Mouse (Mus musculus) kidney, embryonic 14.5 days (tissue): ENCODE measurements around the gene Fabp6. TPM values are rescaled to one million over a fixed set of nuclear protein-coding genes. Genes with fewer than 3 reads are reported as not detected.

Source experiments
- ATAC-seq: fragments of 200-750 bp; cut with Nextera tagmentation; 2 replicates; pipeline ENCODE4 v1.8.0; 2017; ENCODE audit warnings: moderate number of reproducible peaks, mild to moderate bottlenecking, moderate TSS enrichment, moderate library complexity; ENCODE audit not compliant: low FRiP score, low TSS enrichment
- H3K27ac ChIP-seq: fragments of 300-500 bp; sonication (generic); 2 replicates; pipeline ENCODE4 v1.5.1; 2014; ENCODE audit warnings: low read depth, mild to moderate bottlenecking, low read length, moderate library complexity, mixed read lengths
- H3K27me3 ChIP-seq: fragments of 300-500 bp; sonication (generic); 2 replicates; pipeline ENCODE4 v1.6.1; 2014; ENCODE audit warnings: mild to moderate bottlenecking, low read length; ENCODE audit not compliant: control insufficient read depth, insufficient read depth
- H3K36me3 ChIP-seq: fragments of 300-500 bp; sonication (generic); 2 replicates; pipeline ENCODE4 v1.6.1; 2014; ENCODE audit warnings: low read length, mixed read lengths; ENCODE audit not compliant: control insufficient read depth, insufficient read depth
- H3K4me1 ChIP-seq: fragments of 300-500 bp; sonication (generic); 2 replicates; pipeline ENCODE4 v1.6.1; 2014; ENCODE audit warnings: low read length, mixed read lengths; ENCODE audit not compliant: control insufficient read depth, insufficient read depth
- H3K4me2 ChIP-seq: fragments of 300-500 bp; sonication (generic); replicated peaks from 2 replicates; pipeline ENCODE4 v1.6.1; 2014; ENCODE audit warnings: low read depth, mild to moderate bottlenecking, low read length
- H3K4me3 ChIP-seq: fragments of 300-500 bp; sonication (generic); 2 replicates; pipeline ENCODE4 v1.5.1; 2014; ENCODE audit warnings: mild to moderate bottlenecking, low read length
- H3K9ac ChIP-seq: fragments of 300-500 bp; sonication (generic); 2 replicates; pipeline ENCODE4 v1.6.1; 2014; ENCODE audit warnings: low read depth, mild to moderate bottlenecking, low read length, moderate library complexity
- H3K9me3 ChIP-seq: fragments of 300-500 bp; sonication (generic); 2 replicates; pipeline ENCODE4 v1.6.1; 2016; ENCODE audit warnings: low read length; ENCODE audit not compliant: control insufficient read depth
- WGBS: fragments of 180-500 bp; shearing (Covaris S2); extraction: QIAGEN DNeasy Blood & Tissue Kit; methylation state at CpG from one replicate; pipeline ENCODE4 v1.1.7; 2014; 5-methylcytosine and 5-hydroxymethylcytosine counted together
- polyA plus RNA-seq: library from polyadenylated mRNA; unstranded; fragments of >200 nt; fragmentation: Nextera tagmentation; extraction: Ambion mirVana; gene quantifications from 2 replicates; pipeline ENCODE4 v1.2.1, GENCODE M21; 2014

Fabp6 gene
- polyA plus RNA-seq, 1 experiment from 2014 or later: not detected

DNA sequence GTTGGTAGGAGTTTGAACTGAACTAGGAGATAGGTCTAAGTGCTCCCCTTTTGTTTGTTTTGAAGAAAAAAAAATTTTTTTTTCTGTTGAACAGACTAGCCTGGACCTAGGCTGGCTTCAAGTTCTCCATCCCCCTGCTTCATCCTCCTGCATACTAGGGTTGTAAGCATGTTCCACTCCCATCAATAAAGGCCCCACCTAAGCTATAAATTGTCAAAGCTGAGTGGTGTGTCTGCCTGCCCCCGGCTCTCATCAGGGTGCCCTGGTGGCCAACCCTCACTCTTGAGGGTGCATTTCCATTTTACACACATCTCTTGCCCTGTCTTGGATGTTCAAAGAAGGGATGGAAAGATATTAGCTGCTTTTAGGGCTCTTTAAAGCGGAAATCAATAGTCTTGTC is 35.9 kb downstream of the Fabp6 start:
- 18% methylated on average over 2 of the region's 2 CpGs for WGBS
- H3K9me3 ChIP-seq: no peaks in the 10 kb centered on the region
- peak overlapping the region; percentile 65; the same call in 1 of the 2 replicates for H3K27ac ChIP-seq
- peaks cover 19% of the 10 kb centered on the region for H3K4me1 ChIP-seq
- H3K36me3 ChIP-seq: no peaks in the 10 kb centered on the region; the same call in 1 of the 2 replicates
- no peak overlapping the region for H3K4me3 ChIP-seq
- ATAC-seq: peak; percentile 5; the same call in 1 of the 2 replicates
- no peak overlapping the region for H3K9ac ChIP-seq
- H3K4me2 ChIP-seq: no peak overlapping the region
- H3K27me3 ChIP-seq: no peaks in the 10 kb centered on the region

DNA sequence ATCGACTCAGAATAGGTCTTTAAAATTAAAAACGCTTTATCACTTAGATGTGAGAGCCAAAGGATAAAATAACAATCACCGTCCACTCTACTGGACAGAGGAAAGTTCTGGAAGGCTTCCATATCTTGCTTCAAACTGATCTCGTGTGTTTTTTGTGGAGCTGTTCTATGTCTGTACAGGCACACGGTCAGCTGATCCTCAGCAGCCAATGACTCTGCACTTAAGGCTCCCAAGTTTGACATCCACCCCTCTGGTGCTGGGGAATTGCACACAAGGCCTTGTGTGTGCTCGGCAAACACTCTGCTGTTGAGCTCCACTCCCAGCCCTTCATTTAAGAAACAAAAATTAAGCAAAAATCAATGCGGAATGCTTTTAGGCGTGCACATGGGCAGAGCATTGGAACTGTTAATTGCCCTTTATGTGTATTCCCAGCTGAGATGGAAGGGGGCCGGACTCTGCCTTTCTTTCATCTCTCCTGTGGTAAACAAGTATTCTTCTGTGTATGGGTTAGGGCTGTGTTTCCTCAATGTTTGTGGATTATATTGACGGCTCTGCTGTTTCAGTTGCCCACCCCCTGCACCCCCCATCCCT is 37.6 kb downstream of the Fabp6 start:
- Histone ChIP-seq H3K4me3 (no peak overlapping the region), H3K27ac (no peak overlapping the region), H3K4me1 (peaks cover 29% of the 10 kb centered on the region), H3K27me3 (no peaks in the 10 kb centered on the region), H3K36me3 (peaks cover 2% of the 10 kb centered on the region), H3K4me2 (no peak overlapping the region), H3K9ac (no peak overlapping the region), H3K9me3 (no peaks in the 10 kb centered on the region)
- ATAC-seq: no peak
- 70% methylated on average over 10 of the region's 10 CpGs for WGBS

DNA sequence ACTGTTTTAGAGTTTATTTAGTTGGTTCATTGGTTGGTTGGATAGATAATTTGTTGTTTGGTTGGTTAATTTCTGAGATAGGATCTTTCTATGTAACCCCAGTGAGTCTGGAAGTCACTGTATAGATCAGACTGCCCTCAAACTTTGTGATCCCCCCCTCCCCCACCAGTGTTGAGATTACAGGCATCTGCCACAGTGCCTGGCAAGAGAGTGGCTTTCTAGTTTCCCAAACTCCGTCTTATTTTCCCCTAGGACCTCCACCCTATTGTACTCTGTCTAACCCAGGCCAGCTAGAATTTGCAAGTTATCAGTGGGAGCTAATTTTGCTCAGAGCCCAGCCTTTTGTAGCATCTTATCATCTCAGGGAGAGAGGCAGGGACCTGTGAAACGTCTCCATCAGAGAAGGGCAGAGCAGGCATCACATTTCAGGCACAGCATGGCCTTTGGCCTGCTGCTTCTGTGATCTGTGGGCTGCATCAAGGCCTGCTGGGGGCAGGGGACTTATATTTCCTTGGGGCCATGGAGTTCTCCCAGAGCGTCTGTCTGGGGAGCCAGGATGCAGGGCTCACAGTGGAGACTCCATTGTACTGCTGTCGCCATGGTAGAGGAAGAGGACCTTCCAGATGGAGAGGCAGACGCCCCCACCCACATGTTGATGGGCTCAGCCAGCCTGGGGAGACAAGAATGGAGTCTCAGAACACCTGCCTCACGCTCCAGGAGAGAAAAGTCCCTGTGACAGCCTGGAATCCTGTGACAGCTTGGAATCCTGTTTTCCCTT is 41.6 kb downstream of the Fabp6 start:
- ATAC-seq: peak; percentile 87
- 16% methylated on average over 6 of the region's 6 CpGs for WGBS
- H3K27me3 ChIP-seq: no peaks in the 10 kb centered on the region

DNA sequence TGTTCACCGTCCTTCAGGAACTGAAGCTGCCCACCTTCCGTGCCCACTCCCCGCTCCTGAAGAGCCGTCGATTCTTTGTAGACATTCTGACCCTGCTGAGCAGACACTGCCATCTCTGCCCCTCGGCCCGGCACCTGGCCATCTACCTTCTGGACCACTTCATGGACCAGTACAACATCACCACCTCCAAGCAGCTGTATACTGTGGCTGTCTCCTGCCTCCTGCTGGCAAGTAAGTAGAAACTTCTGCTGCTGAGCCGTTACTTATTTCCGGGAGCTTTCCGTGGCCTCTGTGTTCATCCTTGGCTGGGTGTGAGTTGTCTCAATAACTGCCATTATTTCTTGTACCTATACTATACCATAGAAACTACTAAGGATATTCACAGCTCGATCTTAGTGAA is 44.8 kb downstream of the Fabp6 start:
- Histone ChIP-seq H3K4me1 (peaks cover 16% of the 10 kb centered on the region), H3K4me3 (no peak overlapping the region), H3K9ac (no peak overlapping the region), H3K27ac (no peak overlapping the region), H3K27me3 (no peaks in the 10 kb centered on the region), H3K9me3 (no peaks in the 10 kb centered on the region), H3K4me2 (no peak overlapping the region), H3K36me3 (peaks cover 25% of the 10 kb centered on the region)
- 86% methylated on average over 11 of the region's 11 CpGs for WGBS
- ATAC-seq: no peak; the same call in 1 of the 2 replicates

More for the DNA sequence above, 41.6 kb downstream of the Fabp6 start:
- peaks cover 25% of the 10 kb centered on the region for H3K36me3 ChIP-seq
- peaks cover 13% of the 10 kb centered on the region for H3K4me1 ChIP-seq
- no peak overlapping the region for H3K4me3 ChIP-seq
- H3K9me3 ChIP-seq: no peaks in the 10 kb centered on the region
- no peak overlapping the region for H3K9ac ChIP-seq
- peak overlapping the region; percentile 59; the same call in 1 of the 2 replicates for H3K27ac ChIP-seq
- no peak overlapping the region for H3K4me2 ChIP-seq

DNA sequence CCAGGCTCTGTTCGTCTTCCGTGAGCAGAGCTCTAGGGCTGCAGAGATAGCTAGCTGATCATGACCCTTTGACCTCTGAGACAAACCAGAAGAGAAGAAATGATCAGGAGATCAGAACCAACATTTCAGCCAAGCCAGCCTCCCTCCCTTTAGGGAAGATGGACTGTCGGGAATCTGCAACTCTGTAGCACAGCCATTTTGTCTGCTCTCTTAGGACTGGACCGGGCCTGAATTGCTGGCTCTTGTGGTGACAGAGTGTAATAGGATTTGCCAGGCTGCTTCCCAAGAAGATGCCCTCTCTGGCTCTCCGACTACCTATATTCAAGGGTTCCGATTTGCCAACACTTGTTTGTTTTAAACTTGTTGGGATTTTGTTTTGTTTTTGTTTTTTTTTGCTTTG is 48.7 kb downstream of the Fabp6 start:
- Histone ChIP-seq H3K4me1 (peaks cover 27% of the 10 kb centered on the region), H3K36me3 (peaks cover 12% of the 10 kb centered on the region), H3K27me3 (no peaks in the 10 kb centered on the region), H3K9me3 (no peaks in the 10 kb centered on the region), H3K9ac (no peak overlapping the region), H3K4me2 (no peak overlapping the region), H3K27ac (no peak overlapping the region), H3K4me3 (no peak overlapping the region)
- ATAC-seq: no peak
- WGBS: 87% methylated on average over 6 of the region's 6 CpGs

DNA sequence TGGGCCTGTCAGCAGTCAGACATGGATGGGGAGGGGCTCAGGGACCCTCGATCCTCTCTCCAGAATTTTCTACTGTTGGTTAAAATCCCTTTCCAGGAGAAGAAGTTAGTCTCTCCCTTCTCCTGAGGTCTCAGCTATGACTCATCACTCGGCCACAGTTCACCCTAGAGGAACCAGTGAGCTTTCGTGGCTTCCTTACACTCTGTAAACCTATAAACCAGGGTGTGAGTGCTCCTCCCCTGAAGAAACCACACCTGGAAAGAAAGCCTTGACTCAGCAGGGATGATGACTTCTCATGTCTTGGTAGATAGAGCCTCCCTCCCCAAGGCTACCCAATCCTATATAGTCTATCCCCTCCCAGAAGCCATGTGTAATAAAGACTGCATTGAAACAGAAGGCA is 49.6 kb downstream of the Fabp6 start:
- Histone ChIP-seq H3K4me2 (no peak overlapping the region), H3K36me3 (peaks cover 4% of the 10 kb centered on the region; the same call in 1 of the 2 replicates), H3K4me3 (no peak overlapping the region), H3K9ac (no peak overlapping the region), H3K27me3 (no peaks in the 10 kb centered on the region), H3K27ac (no peak overlapping the region), H3K9me3 (no peaks in the 10 kb centered on the region), H3K4me1 (peaks cover 27% of the 10 kb centered on the region)
- ATAC-seq: no peak
- 76% methylated on average over 3 of the region's 3 CpGs for WGBS

DNA sequence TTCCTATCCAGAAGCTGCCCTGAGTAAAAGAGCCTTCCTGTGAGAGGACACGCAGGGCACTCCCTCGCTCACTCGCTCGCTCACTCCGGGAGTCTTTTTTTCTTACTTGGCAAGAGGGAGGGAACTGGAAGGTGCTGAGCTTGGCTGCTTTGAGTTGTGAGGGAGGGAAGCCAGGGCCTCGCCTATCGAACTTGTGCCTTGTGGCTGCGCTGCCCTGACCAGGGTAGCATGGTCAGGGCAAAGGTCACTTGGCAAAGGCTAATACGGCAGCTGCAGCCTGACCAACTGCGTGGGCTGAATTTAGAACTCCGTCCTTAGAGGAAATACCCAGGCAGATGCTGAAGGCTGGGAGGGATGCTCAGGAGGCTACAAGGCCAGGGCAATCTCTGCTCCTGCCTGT is 51.6 kb downstream of the Fabp6 start:
- peak; percentile 44 for ATAC-seq
- H3K4me1 ChIP-seq: peaks cover 33% of the 10 kb centered on the region
- peak overlapping the region; percentile 30 for H3K27ac ChIP-seq
- H3K9me3 ChIP-seq: no peaks in the 10 kb centered on the region
- 24% methylated on average over 11 of the region's 11 CpGs for WGBS
- no peak overlapping the region for H3K4me2 ChIP-seq
- H3K36me3 ChIP-seq: no peaks in the 10 kb centered on the region; the same call in 1 of the 2 replicates
- H3K9ac ChIP-seq: peak overlapping the region; percentile 34; the same call in 1 of the 2 replicates
- no peak overlapping the region for H3K4me3 ChIP-seq
- H3K27me3 ChIP-seq: no peaks in the 10 kb centered on the region

DNA sequence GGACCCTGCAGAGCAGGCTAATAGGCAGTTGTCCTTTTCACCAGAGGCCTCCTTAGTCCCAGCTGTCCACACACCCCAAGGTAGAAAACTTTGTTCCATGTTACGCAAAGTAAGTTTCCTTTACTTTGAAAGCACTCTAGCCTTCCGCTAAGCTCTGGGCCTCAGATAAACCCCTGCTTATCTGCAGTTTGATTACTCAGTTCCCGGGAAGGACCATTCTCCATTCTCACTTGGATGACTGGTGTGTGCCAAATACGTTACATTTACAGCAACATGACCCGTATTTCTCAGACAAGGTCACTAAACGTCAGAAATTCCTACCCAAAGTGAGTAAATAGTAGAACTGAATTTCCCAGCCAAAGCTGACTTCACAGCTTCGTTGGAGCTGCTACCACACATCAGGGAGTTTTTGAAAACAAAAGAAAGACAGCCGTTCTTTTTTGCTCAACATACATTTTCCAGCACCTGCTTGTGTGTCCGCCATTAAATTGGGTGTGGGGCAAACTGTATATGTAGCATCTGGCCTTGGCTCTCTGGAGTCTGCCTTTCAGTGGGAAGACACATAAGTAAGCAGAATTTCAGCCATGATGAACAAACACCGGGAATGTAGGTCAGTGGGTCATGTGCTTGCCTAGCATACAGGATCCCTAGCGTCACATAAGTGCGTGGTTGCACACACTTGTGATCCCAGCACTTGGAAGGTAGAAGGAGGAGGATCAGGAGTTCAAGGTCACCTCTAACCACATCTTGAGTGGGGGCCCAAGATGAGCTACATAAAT is 52.5 kb downstream of the Fabp6 start:
- H3K36me3 ChIP-seq: no peaks in the 10 kb centered on the region
- ATAC-seq: no peak
- H3K9me3 ChIP-seq: no peaks in the 10 kb centered on the region
- no peak overlapping the region for H3K4me2 ChIP-seq
- H3K4me1 ChIP-seq: peaks cover 33% of the 10 kb centered on the region
- H3K27me3 ChIP-seq: no peaks in the 10 kb centered on the region
- 62% methylated on average over 12 of the region's 12 CpGs for WGBS
- H3K27ac ChIP-seq: peak overlapping the region; percentile 44; the same call in 1 of the 2 replicates
- no peak overlapping the region for H3K4me3 ChIP-seq
- no peak overlapping the region for H3K9ac ChIP-seq
